ENCODE assay signal across 9 mouse cellular contexts in the genomic region with DNA sequence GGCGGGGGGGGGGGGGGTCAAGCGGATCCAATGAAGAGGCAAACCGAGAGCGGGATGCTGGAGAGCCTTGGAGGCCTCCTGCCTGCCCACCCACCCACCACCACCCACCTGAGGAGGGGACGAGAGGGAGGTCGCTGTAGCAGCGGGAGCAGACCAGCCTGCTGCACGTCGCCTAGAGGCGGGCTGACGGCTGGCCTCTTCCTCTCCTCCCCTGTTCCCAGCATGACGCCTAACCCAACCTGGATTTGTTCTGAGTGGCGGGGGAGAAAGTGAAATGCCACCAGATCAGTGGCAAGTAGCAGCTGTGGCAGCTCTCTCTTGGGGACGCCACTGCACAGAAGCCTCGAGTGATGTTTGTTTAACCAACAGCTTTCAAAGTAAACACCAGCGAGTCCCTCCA. TPM values are rescaled to one million over a fixed set of nuclear protein-coding genes. Genes with fewer than 3 reads are reported as not detected.
DNase-seq lines count a peak whose midpoint lies in the region; ATAC-seq lines count a peak whose summit lies in the region.
"Had no signal": no experiment of that assay in that cellular context is flagged by ENCODE, and none has a peak within 500 bp of the region (broad histone marks: within the 10 kb centered on the region; RNA-seq: fewer than 3 reads in every experiment).

No protein-coding gene starts in this region.

- peak overlapping the region; percentile 92 for H3K4me3 ChIP-seq in heart, embryonic 12.5 days
- no peak overlapping the region for H3K4me3 ChIP-seq in embryonic facial prominence, embryonic 12.5 days
- peak overlapping the region; percentile 14 for H3K4me3 ChIP-seq in liver, embryonic 13.5 days (replicated peaks)

- no peak for ATAC-seq in heart, embryonic 12.5 days (ENCODE audit: insufficient number of reproducible peaks, low FRiP score)
- no peak for ATAC-seq in embryonic facial prominence, embryonic 12.5 days (ENCODE audit: insufficient number of reproducible peaks, insufficient read depth, low FRiP score, low TSS enrichment)
- no peak for ATAC-seq in liver, embryonic 13.5 days (ENCODE audit: low read depth)

- peak overlapping the region; percentile 65 for H3K9ac ChIP-seq in heart, embryonic 12.5 days
- H3K9ac ChIP-seq in embryonic facial prominence, embryonic 12.5 days, result no peak overlapping the region
- H3K9ac ChIP-seq in liver, embryonic 13.5 days, result peak overlapping the region; percentile 64; the same call in 1 of the 2 replicates
- H3K9ac ChIP-seq: limb, embryonic 15.5 days had no signal

- no peaks in the 10 kb centered on the region for H3K9me3 ChIP-seq in heart, embryonic 12.5 days (replicated peaks)
- H3K9me3 ChIP-seq in embryonic facial prominence, embryonic 12.5 days, result no peaks in the 10 kb centered on the region
- no peaks in the 10 kb centered on the region for H3K9me3 ChIP-seq in liver, embryonic 13.5 days (replicated peaks)
- H3K9me3 ChIP-seq: limb, embryonic 15.5 days had no signal

- H3K4me1 ChIP-seq in heart, embryonic 12.5 days (replicated peaks), result peaks cover 37% of the 10 kb centered on the region
- peaks cover 33% of the 10 kb centered on the region for H3K4me1 ChIP-seq in embryonic facial prominence, embryonic 12.5 days
- H3K4me1 ChIP-seq in liver, embryonic 13.5 days (replicated peaks), result peaks cover 30% of the 10 kb centered on the region

- peak overlapping the region; percentile 81 for H3K4me2 ChIP-seq in heart, embryonic 12.5 days
- 0 out of 2 replicates have a peak overlapping the region, but pooled peaks have one; percentile 26 for H3K4me2 ChIP-seq in embryonic facial prominence, embryonic 12.5 days (replicated peaks)
- peak overlapping the region; percentile 64 for H3K4me2 ChIP-seq in liver, embryonic 13.5 days

- peak overlapping the region; percentile 22; the same call in 1 of the 2 replicates for H3K27ac ChIP-seq in heart, embryonic 12.5 days (ENCODE audit: poor library complexity, severe bottlenecking)
- H3K27ac ChIP-seq in embryonic facial prominence, embryonic 12.5 days, result no peak overlapping the region
- H3K27ac ChIP-seq in liver, embryonic 13.5 days, result peak overlapping the region; percentile 71
- H3K27ac ChIP-seq: limb, embryonic 15.5 days had no signal

- WGBS in heart, embryonic 12.5 days, result 1% methylated on average over 15 of the region's 16 CpGs
- under 1% methylated on average over 16 of the region's 16 CpGs for WGBS in embryonic facial prominence, embryonic 12.5 days
- WGBS in liver, embryonic 13.5 days (ENCODE audit: insufficient replicate concordance), result 2% methylated on average over 14 of the region's 16 CpGs

- peaks cover 4% of the 10 kb centered on the region for H3K27me3 ChIP-seq in heart, embryonic 12.5 days (replicated peaks)
- H3K27me3 ChIP-seq in embryonic facial prominence, embryonic 12.5 days, result peaks cover 72% of the 10 kb centered on the region
- H3K27me3 ChIP-seq in liver, embryonic 13.5 days, result peaks cover 88% of the 10 kb centered on the region

- no peak for DNase-seq in heart, adult 9 months (ENCODE audit: low spot score in 2 of 2)
- DNase-seq in R1 (ENCODE audit: low read depth, low spot score), result peak; percentile 35
- no peak for DNase-seq in liver, embryonic 13.5 days
- no peak for DNase-seq in urinary bladder, postnatal 14 days (ENCODE audit: low spot score)
- no peak for DNase-seq in frontal cortex, postnatal 36 days (ENCODE audit: low spot score in 2 of 2)
- no peak for DNase-seq in frontal cortex, postnatal 25 days (ENCODE audit: low spot score in 2 of 2)

- no peaks in the 10 kb centered on the region for H3K36me3 ChIP-seq in heart, embryonic 12.5 days
- H3K36me3 ChIP-seq in embryonic facial prominence, embryonic 12.5 days, result no peaks in the 10 kb centered on the region
- H3K36me3 ChIP-seq in liver, embryonic 13.5 days, result no peaks in the 10 kb centered on the region
- H3K36me3 ChIP-seq: limb, embryonic 15.5 days had no signal

RNA-seq across cellular contexts. Expression of a gene that starts 3.1 kb away (rescaled TPM):
- 26.5 and 29.6 TPM in 2 replicates for polyA plus RNA-seq in heart, embryonic 12.5 days (2016; fragmentation: Nextera tagmentation; extraction: Ambion mirVana)
- polyA plus RNA-seq in embryonic facial prominence, embryonic 12.5 days (2016; fragmentation: Nextera tagmentation; extraction: Ambion mirVana), result 3.6 TPM in 2 replicates
- polyA plus RNA-seq in liver, embryonic 13.5 days (2015; fragmentation: Nextera tagmentation; extraction: Ambion mirVana), result 4.1 and 6.4 TPM in 2 replicates

Comparison
In these comparisons a context has a peak if more than half of its experiments do, and no peak if none do; other contexts are left out.
1. H3K4me2 ChIP-seq: peak in every context shown above with its lines; median percentile 81 in heart, embryonic 12.5 days; 64 in liver, embryonic 13.5 days; 26 in embryonic facial prominence, embryonic 12.5 days.